Mouse (Mus musculus): ENCODE measurements at regions not wholly inside any gene's neighbourhood (a gene's known extent, or its start where the extent isn't known, plus 50 kb on each side); places are given as distances from the start of the nearest gene placed in this dataset.

GRCm38 (mm10) chr13:101551068-101551467 lies 216.9 kb downstream of the Pik3r1 start:
- no peaks in the 10 kb centered on the region for H3K4me1 ChIP-seq (ENCODE audit: insufficient read depth, low read depth, low read length)
- H3K4me3 ChIP-seq (ENCODE audit: low read depth, low read length): no peak overlapping the region
- H3K9me3 ChIP-seq (replicated peaks): no peaks in the 10 kb centered on the region

GRCm38 (mm10) chr13:101550526-101550925 lies 217.5 kb downstream of the Pik3r1 start:
- peaks cover 9% of the 10 kb centered on the region; the same call in 1 of the 2 replicates for H3K27me3 ChIP-seq (ENCODE audit: insufficient read depth, low read length)
- no peaks in the 10 kb centered on the region for H3K4me1 ChIP-seq (ENCODE audit: insufficient read depth, low read depth, low read length)
- no peak for ATAC-seq (ENCODE audit: extremely low read depth, insufficient number of reproducible peaks, low FRiP score, poor library complexity, severe bottlenecking)
- H3K9me3 ChIP-seq (replicated peaks): no peaks in the 10 kb centered on the region
- H3K4me3 ChIP-seq (ENCODE audit: low read depth, low read length): no peak overlapping the region
- no peaks in the 10 kb centered on the region for H3K36me3 ChIP-seq (replicated peaks)
- no peak for DNase-seq (ENCODE audit: low spot score)
- TF ChIP-seq CTCF (IDR thresholded peaks at IDR 0.05; ENCODE audit: low read depth, low read length) (no peak), POLR2AphosphoS5 (IDR thresholded peaks at IDR 0.05; ENCODE audit: insufficient replicate concordance, low read depth, low read length) (no peak), TAL1 (conservative IDR thresholded peaks at IDR 0.05; ENCODE audit: low read depth, low read length) (no peak), GATA2 (IDR thresholded peaks at IDR 0.05; ENCODE audit: borderline replicate concordance, low read depth, low read length) (no peak), GATA1 (IDR thresholded peaks at IDR 0.05; ENCODE audit: borderline replicate concordance, low read length) (no peak)

More at GRCm38 (mm10) chr13:101551068-101551467, 216.9 kb downstream of the Pik3r1 start:
- ATAC-seq (ENCODE audit: extremely low read depth, insufficient number of reproducible peaks, low FRiP score, poor library complexity, severe bottlenecking): no peak
- no peak for DNase-seq (ENCODE audit: low spot score)
- H3K27me3 ChIP-seq (ENCODE audit: insufficient read depth, low read length): peaks cover 4% of the 10 kb centered on the region; the same call in 1 of the 2 replicates
- H3K36me3 ChIP-seq (replicated peaks): no peaks in the 10 kb centered on the region
- TF ChIP-seq TAL1 (conservative IDR thresholded peaks at IDR 0.05; ENCODE audit: low read depth, low read length): no peak
- no peak for TF ChIP-seq CTCF (IDR thresholded peaks at IDR 0.05; ENCODE audit: low read depth, low read length)
- no peak for TF ChIP-seq GATA1 (IDR thresholded peaks at IDR 0.05; ENCODE audit: borderline replicate concordance, low read length)
- TF ChIP-seq GATA2 (IDR thresholded peaks at IDR 0.05; ENCODE audit: borderline replicate concordance, low read depth, low read length): no peak
- TF ChIP-seq POLR2AphosphoS5 (IDR thresholded peaks at IDR 0.05; ENCODE audit: insufficient replicate concordance, low read depth, low read length): no peak

DNA sequence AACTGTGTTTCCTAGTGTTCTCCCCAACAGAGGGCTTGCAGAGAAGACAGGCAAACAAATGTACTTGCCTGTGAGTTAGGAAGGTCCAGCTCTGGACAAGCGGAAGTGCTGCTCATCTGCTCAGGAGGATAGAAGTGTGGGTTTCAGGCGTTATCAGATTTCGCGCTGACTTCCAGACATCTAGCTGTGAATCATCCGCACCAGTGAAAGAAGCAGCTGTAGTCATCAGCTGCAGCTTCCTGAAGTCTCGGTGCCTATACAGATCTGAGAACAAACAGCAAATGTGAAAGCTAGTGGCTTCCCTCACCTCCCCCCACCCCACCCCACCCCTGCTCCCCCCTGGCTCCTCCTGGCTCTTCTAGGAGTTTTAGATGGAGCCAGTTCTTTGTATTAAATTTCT lies 220.1 kb downstream of the Pik3r1 start:
- Histone ChIP-seq H3K27me3 (ENCODE audit: insufficient read depth, low read length) (peaks cover 12% of the 10 kb centered on the region; the same call in 1 of the 2 replicates), H3K4me3 (ENCODE audit: low read depth, low read length) (no peak overlapping the region), H3K9me3 (replicated peaks) (no peaks in the 10 kb centered on the region), H3K4me1 (ENCODE audit: insufficient read depth, low read depth, low read length) (no peaks in the 10 kb centered on the region), H3K36me3 (replicated peaks) (no peaks in the 10 kb centered on the region)
- ATAC-seq (ENCODE audit: extremely low read depth, insufficient number of reproducible peaks, low FRiP score, poor library complexity, severe bottlenecking) (peak; percentile 83), DNase-seq (ENCODE audit: low spot score) (no peak)
- TF ChIP-seq CTCF (IDR thresholded peaks at IDR 0.05; ENCODE audit: low read depth, low read length) (no peak), GATA1 (IDR thresholded peaks at IDR 0.05; ENCODE audit: borderline replicate concordance, low read length) (no peak), POLR2AphosphoS5 (IDR thresholded peaks at IDR 0.05; ENCODE audit: insufficient replicate concordance, low read depth, low read length) (no peak), TAL1 (conservative IDR thresholded peaks at IDR 0.05; ENCODE audit: low read depth, low read length) (no peak), GATA2 (IDR thresholded peaks at IDR 0.05; ENCODE audit: borderline replicate concordance, low read depth, low read length) (no peak)

DNA sequence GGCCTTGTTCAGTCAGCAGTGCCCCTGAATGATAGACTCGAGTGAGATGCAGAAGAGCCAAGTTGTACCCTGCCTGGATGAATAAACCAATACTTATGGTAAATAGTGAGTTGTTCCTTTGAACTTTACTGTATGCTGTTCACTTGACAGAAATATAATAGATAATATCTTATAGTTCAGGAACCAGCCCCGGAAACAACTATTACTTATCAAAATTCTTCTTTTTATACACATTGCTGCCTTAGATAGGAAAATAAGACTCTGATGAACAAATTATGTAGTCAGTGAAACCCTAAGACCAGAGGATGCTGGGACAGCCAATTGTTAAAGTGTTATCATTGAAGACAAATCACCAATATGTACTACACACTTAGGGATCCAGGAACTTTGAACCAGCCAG lies 220.7 kb downstream of the Pik3r1 start:
- H3K9me3 ChIP-seq (replicated peaks): no peaks in the 10 kb centered on the region
- DNase-seq (ENCODE audit: low spot score): no peak
- H3K36me3 ChIP-seq (replicated peaks): no peaks in the 10 kb centered on the region
- H3K27me3 ChIP-seq (ENCODE audit: insufficient read depth, low read length): peaks cover 12% of the 10 kb centered on the region; the same call in 1 of the 2 replicates
- TF ChIP-seq POLR2AphosphoS5 (IDR thresholded peaks at IDR 0.05; ENCODE audit: insufficient replicate concordance, low read depth, low read length) (no peak), CTCF (IDR thresholded peaks at IDR 0.05; ENCODE audit: low read depth, low read length) (no peak), GATA1 (IDR thresholded peaks at IDR 0.05; ENCODE audit: borderline replicate concordance, low read length) (no peak), GATA2 (IDR thresholded peaks at IDR 0.05; ENCODE audit: borderline replicate concordance, low read depth, low read length) (no peak), TAL1 (conservative IDR thresholded peaks at IDR 0.05; ENCODE audit: low read depth, low read length) (no peak)
- no peak; the same call in 1 of the 2 replicates for ATAC-seq (ENCODE audit: extremely low read depth, insufficient number of reproducible peaks, low FRiP score, poor library complexity, severe bottlenecking)
- H3K4me1 ChIP-seq (ENCODE audit: insufficient read depth, low read depth, low read length): no peaks in the 10 kb centered on the region
- H3K4me3 ChIP-seq (ENCODE audit: low read depth, low read length): no peak overlapping the region

GRCm38 (mm10) chr13:101545344-101546181 lies 222.5 kb downstream of the Pik3r1 start:
- ATAC-seq (ENCODE audit: extremely low read depth, insufficient number of reproducible peaks, low FRiP score, poor library complexity, severe bottlenecking) (peak; percentile 66), DNase-seq (ENCODE audit: low spot score) (no peak)
- H3K27me3 ChIP-seq (ENCODE audit: insufficient read depth, low read length): peaks cover 16% of the 10 kb centered on the region
- peaks cover 2% of the 10 kb centered on the region; the same call in 1 of the 2 replicates for H3K4me1 ChIP-seq (ENCODE audit: insufficient read depth, low read depth, low read length)
- H3K36me3 ChIP-seq (replicated peaks): no peaks in the 10 kb centered on the region
- H3K4me3 ChIP-seq (ENCODE audit: low read depth, low read length): no peak overlapping the region
- no peak for TF ChIP-seq POLR2AphosphoS5 (IDR thresholded peaks at IDR 0.05; ENCODE audit: insufficient replicate concordance, low read depth, low read length)
- no peak for TF ChIP-seq GATA1 (IDR thresholded peaks at IDR 0.05; ENCODE audit: borderline replicate concordance, low read length)
- TF ChIP-seq TAL1 (conservative IDR thresholded peaks at IDR 0.05; ENCODE audit: low read depth, low read length): no peak
- TF ChIP-seq CTCF (IDR thresholded peaks at IDR 0.05; ENCODE audit: low read depth, low read length): no peak
- no peak for TF ChIP-seq GATA2 (IDR thresholded peaks at IDR 0.05; ENCODE audit: borderline replicate concordance, low read depth, low read length)
- H3K9me3 ChIP-seq (replicated peaks): no peaks in the 10 kb centered on the region

Data from G1E (cell line).